Mouse (Mus musculus) forebrain, embryonic 11.5 days (tissue): ENCODE data around the gene Rab44. TPM values are rescaled to one million over a fixed set of nuclear protein-coding genes. Genes with fewer than 3 reads are reported as not detected.
A peak's percentile ranks its signal among the peaks of the same experiment; 100 is the strongest.

Experiments used
- ATAC-seq: fragments of 200-750 bp; cut with Nextera tagmentation; replicated peaks from 2 replicates; pipeline ENCODE4 v1.8.0; 2017; ENCODE audit warnings: moderate TSS enrichment; ENCODE audit not compliant: low FRiP score
- DNase-seq: peaks from one replicate; pipeline ENCODE4 v3.0.0-alpha.2; 2017; ENCODE audit warnings: low spot score
- H3K27ac ChIP-seq: fragments of 300-500 bp; sonication (generic); 2 replicates; pipeline ENCODE4 v1.5.1; 2014; ENCODE audit warnings: low read depth, low read length
- H3K27me3 ChIP-seq: fragments of 300-500 bp; sonication (generic); 2 replicates; pipeline ENCODE4 v1.6.1; 2014; ENCODE audit warnings: mild to moderate bottlenecking, low read length, mixed read lengths; ENCODE audit not compliant: control insufficient read depth, insufficient read depth
- H3K36me3 ChIP-seq: fragments of 300-500 bp; sonication (generic); 2 replicates; pipeline ENCODE4 v1.6.1; 2014; ENCODE audit warnings: mild to moderate bottlenecking, low read length, moderate library complexity, mixed read lengths; ENCODE audit not compliant: control insufficient read depth, insufficient read depth
- H3K4me1 ChIP-seq: fragments of 300-500 bp; sonication (generic); replicated peaks from 2 replicates; pipeline ENCODE4 v1.6.1; 2014; ENCODE audit warnings: low read length, mixed read lengths; ENCODE audit not compliant: control insufficient read depth, insufficient read depth
- H3K4me2 ChIP-seq: fragments of 300-500 bp; sonication (generic); 2 replicates; pipeline ENCODE4 v1.6.1; 2014; ENCODE audit warnings: low read depth, mild to moderate bottlenecking, low read length, moderate library complexity, mixed read lengths; ENCODE audit not compliant: severe bottlenecking
- H3K4me3 ChIP-seq: fragments of 300-500 bp; sonication (generic); 2 replicates; pipeline ENCODE4 v1.5.1; 2014; ENCODE audit warnings: low read depth, low read length
- H3K9ac ChIP-seq: fragments of 300-500 bp; sonication (generic); 2 replicates; pipeline ENCODE4 v1.6.1; 2014; ENCODE audit warnings: low read length
- H3K9me3 ChIP-seq: fragments of 300-500 bp; sonication (generic); 2 replicates; pipeline ENCODE4 v1.6.1; 2016; ENCODE audit warnings: low read length, mixed read lengths; ENCODE audit not compliant: control insufficient read depth
- WGBS: fragments of 180-500 bp; shearing (Covaris S2); extraction: QIAGEN DNeasy Blood & Tissue Kit; methylation state at CpG from one replicate; pipeline ENCODE4 v1.1.7; 2014; 5-methylcytosine and 5-hydroxymethylcytosine counted together
- polyA plus RNA-seq: library from polyadenylated mRNA; unstranded; fragments of >200 nt; fragmentation: Nextera tagmentation; extraction: Ambion mirVana; gene quantifications from 2 replicates; pipeline ENCODE4 v1.2.1, GENCODE M21; 2014

Rab44 gene
- polyA plus RNA-seq, 1 experiment from 2014 or later = 0.08 TPM

DNA sequence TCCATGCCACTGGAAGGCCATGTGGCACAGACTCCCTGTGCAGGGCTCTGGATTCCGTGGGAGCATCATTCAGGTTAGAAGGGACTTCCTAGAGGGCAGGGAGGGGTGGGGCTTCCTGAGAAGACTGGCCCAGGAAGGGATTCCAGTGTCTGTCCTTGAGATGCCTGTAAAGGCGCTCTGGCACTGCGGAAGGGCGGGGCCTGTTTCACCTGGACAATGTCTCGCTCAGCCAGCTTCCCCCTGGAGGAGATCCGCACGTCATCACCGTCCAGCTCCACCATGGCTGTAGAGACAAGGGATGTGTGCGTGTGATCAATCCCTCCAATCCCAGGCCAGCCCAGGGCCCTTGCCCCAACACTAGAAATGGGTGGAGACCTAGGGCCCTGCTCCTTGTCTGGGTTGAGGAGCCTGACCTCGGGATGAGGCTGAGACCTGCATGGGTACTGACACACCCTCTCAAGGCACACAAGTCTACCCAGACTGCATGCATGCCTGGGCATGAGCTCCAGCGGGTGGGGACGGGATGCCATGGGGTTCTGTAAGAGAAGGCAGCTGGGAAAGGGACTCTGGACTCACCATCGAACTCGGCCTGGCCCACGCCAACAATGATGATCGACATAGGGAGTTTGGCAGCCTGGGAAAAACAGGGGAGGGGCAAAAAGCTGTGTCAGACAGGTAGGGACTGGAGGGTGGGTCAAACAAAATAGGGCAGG lies 46.0 kb downstream of the Rab44 start:
- no peaks in the 10 kb centered on the region for H3K36me3 ChIP-seq
- no peak overlapping the region for H3K4me3 ChIP-seq
- no peak overlapping the region for H3K9ac ChIP-seq
- ATAC-seq (no peak), DNase-seq (no peak)
- peaks cover 5% of the 10 kb centered on the region; the same call in 1 of the 2 replicates for H3K4me1 ChIP-seq
- no peaks in the 10 kb centered on the region for H3K9me3 ChIP-seq
- no peak overlapping the region for H3K4me2 ChIP-seq
- 85% methylated on average over 16 of the region's 16 CpGs for WGBS
- no peaks in the 10 kb centered on the region for H3K27me3 ChIP-seq
- no peak overlapping the region for H3K27ac ChIP-seq

- 95% methylated on average over 13 of the region's 13 CpGs for WGBS
- Histone ChIP-seq H3K9ac (no peak overlapping the region), H3K27me3 (no peaks in the 10 kb centered on the region), H3K36me3 (no peaks in the 10 kb centered on the region), H3K4me2 (no peak overlapping the region), H3K4me3 (no peak overlapping the region), H3K4me1 (peaks cover 11% of the 10 kb centered on the region), H3K9me3 (no peaks in the 10 kb centered on the region), H3K27ac (no peak overlapping the region)
- ATAC-seq = no peak
- DNase-seq = no peak
Observed at GRCm38 (mm10) chr17:29162334-29162733, 48.4 kb downstream of the Rab44 start.

GRCm38 (mm10) chr17:29164469-29165111 lies 50.6 kb downstream of the Rab44 start:
- no peak for DNase-seq
- H3K27me3 ChIP-seq = no peaks in the 10 kb centered on the region
- H3K4me3 ChIP-seq = no peak overlapping the region
- no peak overlapping the region for H3K4me2 ChIP-seq
- WGBS = 18% methylated on average over 17 of the region's 17 CpGs
- H3K36me3 ChIP-seq = no peaks in the 10 kb centered on the region
- H3K9me3 ChIP-seq = no peaks in the 10 kb centered on the region
- no peak for ATAC-seq
- no peak overlapping the region for H3K9ac ChIP-seq
- peaks cover 11% of the 10 kb centered on the region for H3K4me1 ChIP-seq
- H3K27ac ChIP-seq = no peak overlapping the region

DNA sequence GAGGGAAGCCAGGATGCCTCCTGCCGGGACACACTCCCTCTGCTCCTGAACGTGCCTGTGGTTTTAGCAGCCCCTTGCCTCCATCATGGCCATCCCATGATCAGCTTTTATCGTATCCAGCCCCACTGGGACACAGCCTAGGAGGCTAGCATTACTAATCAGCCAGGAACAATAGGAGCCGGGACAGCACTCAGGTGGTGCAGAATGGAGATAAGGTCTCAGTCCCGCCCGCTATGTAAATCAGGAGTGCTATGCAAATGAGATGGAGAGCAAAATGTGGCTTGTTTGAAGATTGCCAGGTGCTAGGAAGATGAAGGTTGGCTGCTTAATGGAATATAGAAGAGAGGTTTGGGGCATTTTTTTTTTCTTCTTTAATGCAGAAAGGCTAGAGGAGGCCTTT lies 51.5 kb downstream of the Rab44 start:
- ATAC-seq (no peak), DNase-seq (no peak)
- Histone ChIP-seq H3K4me2 (no peak overlapping the region), H3K27ac (no peak overlapping the region), H3K27me3 (no peaks in the 10 kb centered on the region), H3K36me3 (no peaks in the 10 kb centered on the region), H3K9ac (no peak overlapping the region), H3K4me1 (peaks cover 11% of the 10 kb centered on the region), H3K4me3 (no peak overlapping the region), H3K9me3 (no peaks in the 10 kb centered on the region)
- 6% methylated on average over 6 of the region's 6 CpGs for WGBS

GRCm38 (mm10) chr17:29165967-29166578 lies 52.1 kb downstream of the Rab44 start:
- H3K9ac ChIP-seq = peak overlapping the region; percentile 20; the same call in 1 of the 2 replicates
- H3K9me3 ChIP-seq = no peaks in the 10 kb centered on the region
- DNase-seq (no peak), ATAC-seq (no peak)
- peaks cover 11% of the 10 kb centered on the region for H3K4me1 ChIP-seq
- no peaks in the 10 kb centered on the region for H3K27me3 ChIP-seq
- no peaks in the 10 kb centered on the region for H3K36me3 ChIP-seq
- H3K27ac ChIP-seq = no peak overlapping the region; the same call in 1 of the 2 replicates
- no peak overlapping the region for H3K4me2 ChIP-seq
- 41% methylated on average over 8 of the region's 8 CpGs for WGBS
- no peak overlapping the region for H3K4me3 ChIP-seq

GRCm38 (mm10) chr17:29167371-29167770 lies 53.4 kb downstream of the Rab44 start:
- Histone ChIP-seq H3K4me1 (peaks cover 11% of the 10 kb centered on the region), H3K4me3 (no peak overlapping the region), H3K36me3 (no peaks in the 10 kb centered on the region), H3K4me2 (no peak overlapping the region), H3K27me3 (no peaks in the 10 kb centered on the region), H3K9me3 (no peaks in the 10 kb centered on the region), H3K9ac (no peak overlapping the region), H3K27ac (no peak overlapping the region)
- WGBS = 66% methylated on average over 6 of the region's 6 CpGs
- DNase-seq = no peak
- ATAC-seq = no peak

GRCm38 (mm10) chr17:29168438-29168837 lies 54.5 kb downstream of the Rab44 start:
- H3K36me3 ChIP-seq = no peaks in the 10 kb centered on the region
- DNase-seq (no peak), ATAC-seq (no peak)
- H3K27me3 ChIP-seq = no peaks in the 10 kb centered on the region
- no peak overlapping the region for H3K9ac ChIP-seq
- H3K4me1 ChIP-seq = peaks cover 11% of the 10 kb centered on the region
- H3K27ac ChIP-seq = no peak overlapping the region
- WGBS = 80% methylated on average over 4 of the region's 4 CpGs
- H3K4me2 ChIP-seq = no peak overlapping the region
- H3K9me3 ChIP-seq = no peaks in the 10 kb centered on the region
- H3K4me3 ChIP-seq = no peak overlapping the region

DNA sequence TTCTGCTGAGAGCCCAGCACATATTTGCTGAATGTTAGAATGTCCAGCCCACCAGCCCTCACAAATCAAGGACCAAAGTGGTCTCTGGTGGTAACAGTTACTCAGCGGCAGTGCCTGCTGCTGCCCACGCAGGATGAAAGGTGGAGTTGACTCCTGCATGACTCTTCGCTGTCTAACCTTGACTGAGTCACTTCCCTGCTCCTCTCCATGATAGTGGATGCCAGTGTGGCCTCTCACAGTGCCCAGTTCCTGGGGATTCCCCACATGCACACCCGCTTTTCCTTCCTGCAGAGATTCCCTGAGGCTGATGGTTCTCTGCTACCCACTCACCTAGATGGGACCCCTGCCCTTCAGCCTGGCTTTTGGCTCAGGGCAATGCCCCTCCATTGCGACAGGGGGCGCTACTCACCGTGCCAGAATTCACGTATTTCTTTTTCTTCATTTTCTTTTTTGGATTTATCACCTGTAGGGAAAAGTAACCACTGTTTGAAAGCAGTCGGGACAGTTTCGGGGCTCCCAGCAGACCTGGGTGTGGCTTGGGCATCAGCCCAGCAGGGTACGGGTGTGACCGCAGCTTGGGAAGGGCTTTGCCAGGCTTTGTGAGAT lies 55.2 kb downstream of the Rab44 start:
- H3K4me3 ChIP-seq = no peak overlapping the region
- H3K4me1 ChIP-seq = peaks cover 11% of the 10 kb centered on the region
- DNase-seq (no peak), ATAC-seq (no peak)
- H3K27ac ChIP-seq = no peak overlapping the region
- no peak overlapping the region for H3K4me2 ChIP-seq
- 73% methylated on average over 12 of the region's 12 CpGs for WGBS
- H3K9me3 ChIP-seq = no peaks in the 10 kb centered on the region
- H3K9ac ChIP-seq = no peak overlapping the region
- H3K27me3 ChIP-seq = no peaks in the 10 kb centered on the region
- no peaks in the 10 kb centered on the region for H3K36me3 ChIP-seq
